Mouse (Mus musculus) ES-E14 (cell line): ENCODE measurements around the gene Muc1.

Experiments
- HCFC1 ChIP-seq: IDR thresholded peaks from 2 replicates; pipeline ENCODE4 v1.6.1; 2012; ENCODE audit warnings: low read length, inconsistent platforms, borderline replicate concordance; ENCODE audit not compliant: insufficient read depth
- MAFK ChIP-seq: IDR thresholded peaks from 2 replicates; pipeline ENCODE4 v1.6.1; 2014; ENCODE audit warnings: mild to moderate bottlenecking, low read depth, low read length, inconsistent platforms; ENCODE audit not compliant: insufficient read depth
- ZC3H11A ChIP-seq: IDR thresholded peaks from 2 replicates; pipeline ENCODE4 v1.6.1; 2012; ENCODE audit warnings: low read depth, mild to moderate bottlenecking, inconsistent platforms, low read length, borderline replicate concordance
- ZNF384 ChIP-seq: IDR thresholded peaks from 2 replicates; pipeline ENCODE4 v1.6.1; 2012; ENCODE audit warnings: low read depth, low read length, inconsistent platforms

- TF ChIP-seq MAFK, result no peak
- no peak for TF ChIP-seq HCFC1
- TF ChIP-seq ZC3H11A, result no peak
- TF ChIP-seq ZNF384, result no peak
Observed at GRCm38 (mm10) chr3:89254994-89255393, 26.1 kb downstream of the Muc1 start.
